Mouse (Mus musculus) limb, embryonic 14.5 days (tissue): Measurements from ENCODE around the gene Hsd17b11. TPM values are rescaled to one million over a fixed set of nuclear protein-coding genes. Genes with fewer than 3 reads are reported as not detected.

Source experiments
- ATAC-seq: fragments of 200-750 bp; cut with Nextera tagmentation; 2 replicates; pipeline ENCODE4 v1.8.0; 2017; ENCODE audit warnings: low read depth, moderate number of reproducible peaks, moderate TSS enrichment; ENCODE audit not compliant: low FRiP score
- DNase-seq: peaks from one replicate; pipeline ENCODE4 v3.0.0-alpha.2; 2015; ENCODE audit warnings: low spot score
- H3K27ac ChIP-seq: fragments of 300-500 bp; sonication (generic); replicated peaks from 2 replicates; pipeline ENCODE4 v1.5.1; 2014; ENCODE audit warnings: low read depth, mild to moderate bottlenecking, low read length, moderate library complexity, mixed read lengths
- H3K27me3 ChIP-seq: fragments of 300-500 bp; sonication (generic); 2 replicates; pipeline ENCODE4 v1.6.1; 2014; ENCODE audit warnings: low read length, mixed read lengths; ENCODE audit not compliant: control insufficient read depth, insufficient read depth
- H3K36me3 ChIP-seq: fragments of 300-500 bp; sonication (generic); 2 replicates; pipeline ENCODE4 v1.6.1; 2014; ENCODE audit warnings: mild to moderate bottlenecking, low read length, moderate library complexity, mixed read lengths; ENCODE audit not compliant: control insufficient read depth, insufficient read depth
- H3K4me1 ChIP-seq: fragments of 300-500 bp; sonication (generic); 2 replicates; pipeline ENCODE4 v1.6.1; 2014; ENCODE audit warnings: antibody characterized with exemption, low read length, mixed read lengths; ENCODE audit not compliant: control insufficient read depth, insufficient read depth
- H3K4me2 ChIP-seq: fragments of 300-500 bp; sonication (generic); replicated peaks from 2 replicates; pipeline ENCODE4 v1.6.1; 2014; ENCODE audit warnings: low read depth, mild to moderate bottlenecking, low read length, moderate library complexity; ENCODE audit not compliant: severe bottlenecking
- H3K4me3 ChIP-seq: fragments of 300-500 bp; sonication (generic); replicated peaks from 2 replicates; pipeline ENCODE4 v1.5.1; 2014; ENCODE audit warnings: low read length
- H3K9ac ChIP-seq: fragments of 300-500 bp; sonication (generic); 2 replicates; pipeline ENCODE4 v1.6.1; 2014; ENCODE audit warnings: mild to moderate bottlenecking, low read depth, low read length, moderate library complexity; ENCODE audit not compliant: severe bottlenecking
- H3K9me3 ChIP-seq: fragments of 300-500 bp; sonication (generic); 2 replicates; pipeline ENCODE4 v1.6.1; 2016; ENCODE audit warnings: low read length; ENCODE audit not compliant: control insufficient read depth
- POLR2A ChIP-seq: fragments of 200-500 bp; IDR thresholded peaks from 2 replicates; pipeline ENCODE4 v1.8.0; 2012; ENCODE audit warnings: inconsistent platforms, mild to moderate bottlenecking, moderate library complexity, borderline replicate concordance; ENCODE audit not compliant: insufficient read depth, insufficient read length; ENCODE audit errors: extremely low read depth
- WGBS: fragments of 180-500 bp; shearing (Covaris S2); extraction: QIAGEN DNeasy Blood & Tissue Kit; methylation state at CpG from one replicate; pipeline ENCODE4 v1.1.7; 2014; 5-methylcytosine and 5-hydroxymethylcytosine counted together
- polyA plus RNA-seq, 2 experiments: library from polyadenylated mRNA; depleted of rRNA in 1 of 2; stranded (reverse) in 1 of 2; unstranded in 1 of 2; fragments of >200 nt; fragmentation: Nextera tagmentation in 1 of 2; extraction: Ambion mirVana in 1 of 2; gene quantifications; 2 replicates each; pipeline versions ENCODE4 v1.2.1 to v1.2.3; 2012 to 2014

The Hsd17b11 gene
- polyA plus RNA-seq (2012; rRNA removed), result 13.7 and 16.2 TPM in 2 replicates
- 3.4 and 3.5 TPM in 2 replicates for polyA plus RNA-seq (2014; fragmentation: Nextera tagmentation; extraction: Ambion mirVana)

DNA sequence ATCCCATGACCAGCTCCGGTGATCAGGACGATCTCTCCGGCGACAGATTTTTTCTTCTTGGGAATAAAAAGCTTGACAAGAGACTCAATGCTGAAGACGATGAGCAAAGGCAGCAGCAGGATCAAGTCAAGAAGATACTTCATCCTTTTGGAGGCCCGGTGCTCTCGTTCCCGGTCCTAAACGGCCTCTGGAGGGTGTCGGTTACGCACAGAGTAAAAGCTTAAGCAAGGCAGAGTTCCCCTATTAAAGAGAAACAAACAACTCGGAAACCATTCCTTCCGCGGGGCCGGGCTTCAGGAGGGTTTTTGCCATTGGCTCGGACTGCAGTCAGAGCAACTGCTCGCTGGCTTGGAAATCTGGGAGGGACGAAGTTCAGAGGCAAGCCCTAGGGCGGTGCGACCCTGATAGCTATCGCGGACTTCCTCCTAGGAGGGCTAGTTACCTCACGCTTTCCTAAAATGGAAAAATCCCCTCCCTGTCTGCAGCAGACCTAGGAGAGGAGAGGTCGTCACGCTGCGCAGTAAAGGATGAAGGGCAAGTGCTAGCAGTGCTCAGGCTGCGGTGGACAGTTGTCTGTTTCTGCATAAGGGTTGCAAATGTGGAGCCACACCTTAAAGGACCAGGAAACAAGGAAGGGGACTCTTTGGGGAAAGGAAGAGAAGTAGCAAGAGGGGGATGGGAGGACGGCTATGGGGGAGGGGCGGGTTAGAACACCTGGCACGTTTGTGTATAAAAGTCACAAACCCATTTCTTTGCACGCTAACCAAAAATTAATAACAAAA is at the start of gene Hsd17b11:
Gene Hsd17b11, minus strand, starts transcription at position 323 of the 782 bp plus-strand sequence.
- H3K27ac ChIP-seq, result peak within 1 kb of the TSS; percentile 43
- H3K36me3 ChIP-seq, result no peaks in the 10 kb centered on the region
- H3K4me1 ChIP-seq, result peaks cover 8% of the 10 kb centered on the region
- no peaks in the 10 kb centered on the region for H3K27me3 ChIP-seq
- H3K9ac ChIP-seq, result peak within 1 kb of the TSS; percentile 62
- H3K4me2 ChIP-seq, result peak within 1 kb of the TSS; percentile 78
- no peaks in the 10 kb centered on the region for H3K9me3 ChIP-seq
- 1% methylated on average over 31 of the region's 31 CpGs for WGBS
- peak within 1 kb of the TSS; percentile 51 for H3K4me3 ChIP-seq
- peak; percentile 88 for DNase-seq
- peak; percentile 44; the same call in 1 of the 2 replicates for TF ChIP-seq POLR2A
- peak; percentile 89 for ATAC-seq

GRCm38 (mm10) chr5:104071048-104071447 is 49.3 kb upstream of the Hsd17b11 start:
- no peaks in the 10 kb centered on the region for H3K36me3 ChIP-seq
- no peak overlapping the region for H3K4me3 ChIP-seq
- TF ChIP-seq POLR2A, result no peak
- H3K9me3 ChIP-seq, result no peaks in the 10 kb centered on the region
- H3K27me3 ChIP-seq, result no peaks in the 10 kb centered on the region; the same call in 1 of the 2 replicates
- no peak for ATAC-seq
- no peak overlapping the region for H3K9ac ChIP-seq
- peaks cover 5% of the 10 kb centered on the region for H3K4me1 ChIP-seq
- WGBS, result 78% methylated on average over 4 of the region's 4 CpGs
- H3K27ac ChIP-seq, result no peak overlapping the region
- no peak for DNase-seq
- H3K4me2 ChIP-seq, result no peak overlapping the region

- no peak overlapping the region for H3K4me3 ChIP-seq
- no peak for TF ChIP-seq POLR2A
- no peaks in the 10 kb centered on the region for H3K9me3 ChIP-seq
- H3K36me3 ChIP-seq, result peaks cover 7% of the 10 kb centered on the region
- H3K27ac ChIP-seq, result no peak overlapping the region
- H3K4me2 ChIP-seq, result no peak overlapping the region
- WGBS, result 82% methylated on average over 7 of the region's 7 CpGs
- no peaks in the 10 kb centered on the region for H3K27me3 ChIP-seq
- H3K9ac ChIP-seq, result no peak overlapping the region
- H3K4me1 ChIP-seq, result peaks cover 5% of the 10 kb centered on the region
- ATAC-seq (no peak), DNase-seq (no peak)
Measured at GRCm38 (mm10) chr5:104068751-104069150, 47.0 kb upstream of the Hsd17b11 start.

DNA sequence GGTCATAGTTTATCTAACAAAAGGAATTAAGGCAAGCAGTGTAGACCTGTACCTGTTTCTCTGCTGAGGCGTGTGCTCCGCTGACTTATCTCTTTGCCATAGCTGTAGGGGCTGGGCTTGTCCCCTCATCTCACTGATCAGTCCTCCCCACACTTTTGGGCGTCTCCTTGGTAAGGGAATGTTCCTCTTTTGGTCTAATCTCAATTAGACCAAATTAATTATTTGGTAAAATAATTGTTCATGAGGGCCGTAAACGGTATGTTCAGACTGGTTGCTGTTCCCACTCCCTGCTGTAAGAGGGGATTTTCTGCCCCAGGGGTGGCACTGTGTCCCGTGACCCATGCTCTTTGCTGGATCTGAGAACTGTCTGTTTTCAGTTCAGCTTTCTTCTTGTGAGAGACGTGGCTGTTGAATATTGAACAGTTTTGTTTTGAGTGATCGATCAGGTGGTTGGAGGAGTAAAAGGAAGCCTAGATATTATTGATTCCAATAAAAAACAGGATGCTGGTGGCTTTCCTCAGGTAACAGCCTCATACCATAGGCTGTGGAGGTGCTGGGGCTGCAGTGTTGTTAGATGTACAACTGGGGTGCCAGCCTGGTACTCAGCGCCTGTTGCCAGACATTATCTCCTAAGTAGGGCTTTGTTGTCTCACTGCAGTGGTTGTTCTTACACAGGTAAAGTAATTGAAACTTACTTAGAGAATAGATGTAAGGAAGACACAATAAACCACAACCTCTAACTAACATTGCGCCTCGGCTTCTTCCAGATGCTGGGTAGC is 41.2 kb upstream of the Hsd17b11 start:
- H3K27ac ChIP-seq, result no peak overlapping the region
- H3K4me1 ChIP-seq, result no peaks in the 10 kb centered on the region
- H3K4me3 ChIP-seq, result no peak overlapping the region
- no peaks in the 10 kb centered on the region for H3K27me3 ChIP-seq
- H3K36me3 ChIP-seq, result peaks cover 57% of the 10 kb centered on the region
- TF ChIP-seq POLR2A, result no peak
- no peak for DNase-seq
- H3K4me2 ChIP-seq, result no peak overlapping the region
- no peaks in the 10 kb centered on the region for H3K9me3 ChIP-seq
- H3K9ac ChIP-seq, result no peak overlapping the region
- ATAC-seq, result no peak
- 91% methylated on average over 11 of the region's 11 CpGs for WGBS

DNA sequence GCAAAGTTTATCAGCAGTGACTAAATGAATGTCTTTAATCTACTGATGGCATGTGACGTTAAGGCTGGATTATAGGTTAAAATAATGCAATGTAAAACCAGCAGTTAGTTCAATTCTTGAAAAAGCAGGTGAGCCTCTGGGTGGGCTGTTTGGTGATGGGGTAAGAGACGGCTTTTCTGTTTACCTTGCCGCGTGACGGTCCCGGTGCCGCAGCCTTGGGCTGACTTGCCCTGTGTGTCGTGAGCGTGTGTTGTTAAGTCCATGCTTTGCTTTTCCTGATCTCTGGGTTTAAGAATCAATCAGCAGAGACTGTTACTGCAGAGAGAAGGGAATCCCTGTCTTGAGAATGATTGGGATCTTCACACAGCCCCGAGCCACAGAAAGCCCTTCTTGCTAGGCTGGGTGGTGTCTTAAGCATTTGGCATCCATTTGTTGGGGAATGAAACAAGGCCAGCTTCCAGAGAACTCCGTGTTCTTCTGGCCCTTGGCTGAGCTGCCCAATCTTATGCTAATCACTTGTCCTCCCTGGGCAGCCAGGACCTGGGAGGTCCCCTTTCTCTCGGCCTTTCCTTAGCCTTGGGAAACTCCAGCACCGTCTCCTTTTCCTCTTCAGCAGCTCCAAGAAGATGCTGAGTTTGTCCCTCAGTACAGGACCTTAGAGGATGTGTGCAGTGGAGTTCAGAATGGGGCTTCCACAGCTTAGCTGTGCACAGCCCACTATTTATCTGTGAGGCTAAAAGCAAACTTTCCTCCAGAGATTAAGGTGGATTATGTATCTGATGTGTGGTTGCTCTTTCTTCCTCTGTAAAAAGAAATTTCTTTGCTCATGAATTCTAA is 40.4 kb upstream of the Hsd17b11 start:
- Histone ChIP-seq H3K9ac (no peak overlapping the region), H3K27me3 (no peaks in the 10 kb centered on the region), H3K4me3 (no peak overlapping the region), H3K36me3 (peaks cover 58% of the 10 kb centered on the region), H3K4me2 (no peak overlapping the region), H3K27ac (no peak overlapping the region), H3K4me1 (no peaks in the 10 kb centered on the region), H3K9me3 (no peaks in the 10 kb centered on the region)
- DNase-seq, result no peak
- no peak for TF ChIP-seq POLR2A
- 88% methylated on average over 13 of the region's 13 CpGs for WGBS
- ATAC-seq, result no peak
